Mouse (Mus musculus) forebrain, embryonic 10.5 days (tissue): ENCODE data around the gene Hba-a1. TPM values are rescaled to one million over a fixed set of nuclear protein-coding genes. Genes with fewer than 3 reads are reported as not detected.

Source experiments
- DNase-seq: peaks from one replicate; pipeline ENCODE4 v3.0.0-alpha.2; 2017; ENCODE audit warnings: low spot score; ENCODE audit errors: extremely low spot score
- H3K27ac ChIP-seq: fragments of 300-500 bp; sonication (generic); 2 replicates; pipeline ENCODE4 v1.5.1; 2016; ENCODE audit warnings: mild to moderate bottlenecking
- H3K27me3 ChIP-seq: fragments of 300-500 bp; sonication (generic); 2 replicates; pipeline ENCODE4 v1.6.1; 2016; ENCODE audit warnings: mild to moderate bottlenecking; ENCODE audit not compliant: poor library complexity, severe bottlenecking
- H3K36me3 ChIP-seq: fragments of 300-500 bp; sonication (generic); replicated peaks from 2 replicates; pipeline ENCODE4 v1.6.1; 2016; ENCODE audit warnings: mild to moderate bottlenecking, moderate library complexity
- H3K4me1 ChIP-seq: fragments of 300-500 bp; sonication (generic); 2 replicates; pipeline ENCODE4 v1.6.1; 2016
- H3K4me3 ChIP-seq: fragments of 300-500 bp; sonication (generic); 2 replicates; pipeline ENCODE4 v1.5.1; 2016; ENCODE audit warnings: mild to moderate bottlenecking, moderate library complexity
- H3K9me3 ChIP-seq: fragments of 300-500 bp; sonication (generic); 2 replicates; pipeline ENCODE4 v1.6.1; 2016; ENCODE audit warnings: mild to moderate bottlenecking, moderate library complexity
- WGBS: fragments of 180-500 bp; shearing (Covaris S2); methylation state at CpG from one replicate; pipeline ENCODE4 v1.1.7; 2016; 5-methylcytosine and 5-hydroxymethylcytosine counted together
- polyA plus RNA-seq: library from polyadenylated mRNA; unstranded; fragments of >200 nt; fragmentation: Nextera tagmentation; extraction: Ambion mirVana; gene quantifications from 2 replicates; pipeline ENCODE4 v1.2.1, GENCODE M21; 2016

Gene Hba-a1
- polyA plus RNA-seq, 1 experiment from 2014 or later: 3,072 TPM

- no peak for DNase-seq
- Histone ChIP-seq H3K36me3 (peaks cover 94% of the 10 kb centered on the region), H3K4me3 (no peak overlapping the region), H3K27ac (peak overlapping the region; percentile 73), H3K27me3 (no peaks in the 10 kb centered on the region), H3K4me1 (peaks cover 10% of the 10 kb centered on the region; the same call in 1 of the 2 replicates), H3K9me3 (no peaks in the 10 kb centered on the region)
- WGBS: 81% methylated on average over 3 of the region's 3 CpGs
These were observed 39.2 kb upstream of the Hba-a1 start for GRCm38 (mm10) chr11:32244064-32244463.

- no peaks in the 10 kb centered on the region for H3K27me3 ChIP-seq
- 94% methylated on average over 1 of the region's 1 CpGs for WGBS
- no peaks in the 10 kb centered on the region for H3K9me3 ChIP-seq
- H3K27ac ChIP-seq: peak overlapping the region; percentile 73
- peaks cover 10% of the 10 kb centered on the region; the same call in 1 of the 2 replicates for H3K4me1 ChIP-seq
- H3K4me3 ChIP-seq: no peak overlapping the region
- DNase-seq: no peak
- peaks cover 95% of the 10 kb centered on the region for H3K36me3 ChIP-seq
These were observed 38.7 kb upstream of the Hba-a1 start for GRCm38 (mm10) chr11:32244617-32245016.

DNA sequence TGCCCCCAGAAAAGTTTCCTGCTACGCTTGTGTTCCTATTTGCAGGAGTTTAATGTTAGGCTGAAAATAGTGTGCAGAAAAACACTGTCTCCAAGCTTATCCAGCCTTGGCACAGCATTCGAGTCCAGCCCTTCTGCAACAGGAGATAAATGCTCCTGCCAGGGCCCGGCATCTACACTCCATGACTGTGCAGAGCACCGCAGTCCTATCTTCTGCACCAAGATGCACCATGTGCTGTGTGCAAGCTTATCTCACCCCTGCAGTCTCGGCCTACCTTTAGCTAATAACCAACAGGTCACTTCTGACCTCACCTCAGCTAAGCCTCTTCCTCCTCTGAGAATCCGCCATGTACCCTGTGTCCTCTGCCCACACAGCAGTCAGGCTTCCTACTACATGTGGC is 37.7 kb upstream of the Hba-a1 start:
- no peak overlapping the region for H3K4me3 ChIP-seq
- no peaks in the 10 kb centered on the region for H3K27me3 ChIP-seq
- H3K27ac ChIP-seq: no peak overlapping the region
- DNase-seq: no peak
- H3K36me3 ChIP-seq: peaks cover 95% of the 10 kb centered on the region
- WGBS: 95% methylated on average over 6 of the region's 6 CpGs
- H3K9me3 ChIP-seq: no peaks in the 10 kb centered on the region
- H3K4me1 ChIP-seq: peaks cover 10% of the 10 kb centered on the region; the same call in 1 of the 2 replicates

- no peak for DNase-seq
- Histone ChIP-seq H3K36me3 (peaks cover 95% of the 10 kb centered on the region), H3K4me3 (no peak overlapping the region), H3K27me3 (no peaks in the 10 kb centered on the region), H3K27ac (peak overlapping the region; percentile 11; the same call in 1 of the 2 replicates), H3K9me3 (no peaks in the 10 kb centered on the region), H3K4me1 (peaks cover 10% of the 10 kb centered on the region; the same call in 1 of the 2 replicates)
These were observed 36.2 kb upstream of the Hba-a1 start for GRCm38 (mm10) chr11:32247068-32247467.

DNA sequence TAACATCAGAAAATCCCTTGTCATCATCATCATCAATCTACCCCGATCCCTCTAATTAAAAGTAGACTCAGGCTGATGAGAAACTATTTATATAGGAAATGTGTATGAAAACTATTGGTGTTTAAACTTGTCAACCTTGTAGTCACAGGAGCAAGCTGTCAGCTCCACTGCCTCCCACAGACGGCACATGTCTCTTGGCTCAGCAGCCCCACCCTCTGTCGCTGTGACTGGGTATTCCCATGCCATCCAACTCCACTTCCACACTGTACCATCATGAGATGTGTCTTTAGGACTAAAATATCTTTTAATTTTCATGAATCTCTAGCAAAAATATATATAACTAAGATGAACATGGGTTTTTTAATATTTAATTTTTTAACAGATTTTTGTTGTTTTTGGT is 35.0 kb upstream of the Hba-a1 start:
- DNase-seq: no peak
- Histone ChIP-seq H3K27me3 (no peaks in the 10 kb centered on the region), H3K4me3 (no peak overlapping the region), H3K9me3 (no peaks in the 10 kb centered on the region), H3K27ac (no peak overlapping the region), H3K36me3 (peaks cover 95% of the 10 kb centered on the region), H3K4me1 (peaks cover 6% of the 10 kb centered on the region; the same call in 1 of the 2 replicates)
- 93% methylated on average over 3 of the region's 3 CpGs for WGBS

DNA sequence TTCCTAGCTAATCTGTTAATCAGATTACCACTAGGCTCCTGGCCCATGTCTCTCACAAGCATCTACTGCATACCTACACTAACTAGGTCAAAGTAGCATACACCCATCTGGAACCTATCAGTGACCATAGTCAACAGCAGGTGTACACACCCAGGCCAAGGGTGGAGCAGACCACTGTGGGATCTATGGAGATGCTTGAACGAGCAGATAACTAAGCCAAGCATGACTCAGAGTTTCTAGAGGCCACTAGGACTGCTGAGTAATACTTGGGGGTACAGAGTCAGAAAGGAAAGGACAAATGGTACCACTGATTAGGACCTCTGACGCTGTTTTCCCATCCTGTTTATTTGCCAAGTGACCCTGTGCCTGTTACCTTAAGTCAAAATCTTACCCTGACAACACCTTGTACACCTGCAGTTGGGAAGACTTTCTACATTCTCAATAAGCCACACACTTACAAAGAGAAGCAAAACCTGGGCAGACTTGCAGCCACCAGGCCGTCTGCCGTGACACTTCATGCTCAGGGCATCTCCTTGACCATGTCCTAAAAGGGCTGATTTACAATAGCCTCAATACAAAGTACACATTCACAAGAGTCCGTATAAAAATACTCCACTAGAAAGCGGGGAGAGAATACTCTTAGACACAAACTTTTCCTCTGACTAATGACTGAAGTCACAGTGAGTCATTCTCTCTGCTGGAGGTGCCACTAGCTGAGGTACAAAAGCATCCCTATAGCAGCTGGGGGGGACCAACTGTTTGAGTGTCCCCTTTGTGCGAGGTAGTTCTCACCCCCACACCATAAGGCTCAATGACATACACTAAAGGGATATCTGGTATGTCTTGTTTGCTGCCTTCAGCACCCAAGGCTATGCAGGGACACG is 32.2 kb upstream of the Hba-a1 start:
- H3K36me3 ChIP-seq: peaks cover 97% of the 10 kb centered on the region
- WGBS: 87% methylated on average over 8 of the region's 8 CpGs
- no peaks in the 10 kb centered on the region for H3K27me3 ChIP-seq
- DNase-seq: no peak
- peak overlapping the region; percentile 56 for H3K27ac ChIP-seq
- H3K9me3 ChIP-seq: no peaks in the 10 kb centered on the region
- H3K4me1 ChIP-seq: no peaks in the 10 kb centered on the region
- no peak overlapping the region for H3K4me3 ChIP-seq

DNA sequence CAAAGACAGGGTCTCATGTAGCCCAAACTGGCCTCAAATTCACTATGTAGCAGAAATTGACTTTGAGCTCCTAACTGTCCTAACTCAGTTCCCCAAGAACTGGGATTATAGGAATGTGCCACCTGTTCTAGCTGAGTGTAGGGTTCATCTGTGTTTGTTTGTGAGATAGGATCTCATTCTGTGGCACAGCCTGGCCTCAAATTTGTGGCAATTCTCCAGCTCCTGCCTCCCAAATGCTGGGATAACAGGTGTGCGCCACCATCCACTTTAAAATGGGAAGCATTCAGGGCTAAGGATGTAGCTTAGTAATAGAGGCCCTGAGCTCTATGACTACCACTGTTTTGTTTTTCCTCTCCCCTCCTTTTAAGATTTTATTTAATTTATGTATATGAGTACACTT is 30.2 kb upstream of the Hba-a1 start:
- Histone ChIP-seq H3K36me3 (peaks cover 82% of the 10 kb centered on the region), H3K9me3 (no peaks in the 10 kb centered on the region), H3K27ac (no peak overlapping the region), H3K4me1 (no peaks in the 10 kb centered on the region), H3K4me3 (no peak overlapping the region), H3K27me3 (no peaks in the 10 kb centered on the region)
- 100% methylated on average over 1 of the region's 1 CpGs for WGBS
- DNase-seq: no peak

- DNase-seq: no peak
- no peaks in the 10 kb centered on the region for H3K27me3 ChIP-seq
- 85% methylated on average over 1 of the region's 1 CpGs for WGBS
- H3K4me1 ChIP-seq: no peaks in the 10 kb centered on the region
- peak overlapping the region; percentile 66 for H3K27ac ChIP-seq
- peaks cover 76% of the 10 kb centered on the region for H3K36me3 ChIP-seq
- no peak overlapping the region for H3K4me3 ChIP-seq
- no peaks in the 10 kb centered on the region for H3K9me3 ChIP-seq
These were observed 27.2 kb upstream of the Hba-a1 start for GRCm38 (mm10) chr11:32256146-32256545.

DNA sequence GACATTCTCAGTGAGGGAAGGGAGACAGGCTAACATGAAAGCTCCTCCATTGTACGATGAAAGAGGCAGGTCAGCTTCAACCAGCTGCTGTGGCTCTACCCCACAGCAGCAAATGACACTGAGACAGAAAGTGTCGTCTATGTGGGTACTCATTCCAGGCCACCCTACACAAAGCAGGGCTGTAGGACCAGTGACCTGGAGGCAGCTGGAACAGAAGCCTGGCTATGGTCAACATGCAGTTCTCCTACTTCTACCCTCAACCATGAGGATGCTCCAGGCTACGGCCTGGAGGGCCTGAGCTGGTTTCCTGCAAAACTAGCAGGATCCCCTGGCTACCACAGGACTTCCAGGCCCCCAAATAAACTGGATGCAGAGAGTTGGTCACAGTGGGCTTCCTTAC is 26.7 kb upstream of the Hba-a1 start:
- no peak for DNase-seq
- Histone ChIP-seq H3K27me3 (no peaks in the 10 kb centered on the region), H3K27ac (peak overlapping the region; percentile 60), H3K36me3 (peaks cover 72% of the 10 kb centered on the region), H3K4me1 (no peaks in the 10 kb centered on the region), H3K4me3 (no peak overlapping the region), H3K9me3 (no peaks in the 10 kb centered on the region)
- WGBS: 94% methylated on average over 3 of the region's 3 CpGs

GRCm38 (mm10) chr11:32262674-32263415 is 20.5 kb upstream of the Hba-a1 start:
- Histone ChIP-seq H3K27ac (peak overlapping the region; percentile 53; the same call in 1 of the 2 replicates), H3K4me3 (no peak overlapping the region), H3K36me3 (peaks cover 37% of the 10 kb centered on the region), H3K27me3 (no peaks in the 10 kb centered on the region), H3K4me1 (peaks cover 16% of the 10 kb centered on the region), H3K9me3 (no peaks in the 10 kb centered on the region)
- WGBS: 91% methylated on average over 10 of the region's 10 CpGs
- DNase-seq: no peak

- no peak overlapping the region for H3K27ac ChIP-seq
- H3K36me3 ChIP-seq: peaks cover 24% of the 10 kb centered on the region
- DNase-seq: no peak
- no peaks in the 10 kb centered on the region for H3K27me3 ChIP-seq
- 93% methylated on average over 3 of the region's 3 CpGs for WGBS
- peaks cover 24% of the 10 kb centered on the region for H3K4me1 ChIP-seq
- H3K9me3 ChIP-seq: no peaks in the 10 kb centered on the region
- H3K4me3 ChIP-seq: no peak overlapping the region
These were observed 18.1 kb upstream of the Hba-a1 start for GRCm38 (mm10) chr11:32265117-32265738.

- no peak for DNase-seq
- H3K4me3 ChIP-seq: peak overlapping the region; percentile 10; the same call in 1 of the 2 replicates
- H3K27me3 ChIP-seq: no peaks in the 10 kb centered on the region
- WGBS: 90% methylated on average over 6 of the region's 6 CpGs
- H3K9me3 ChIP-seq: no peaks in the 10 kb centered on the region
- peak overlapping the region; percentile 72 for H3K27ac ChIP-seq
- H3K36me3 ChIP-seq: peaks cover 15% of the 10 kb centered on the region
- H3K4me1 ChIP-seq: peaks cover 24% of the 10 kb centered on the region
These were observed 17.1 kb upstream of the Hba-a1 start for GRCm38 (mm10) chr11:32266194-32266593.
